Mouse (Mus musculus): Measurements from ENCODE around the gene Cacna1c.
A peak's percentile ranks its signal among the peaks of the same experiment; 100 is the strongest.

Gene Cacna1c

GRCm38 (mm10) chr6:118933017-118933594 lies 263.1 kb downstream of the Cacna1c start:
- DNase-seq (ENCODE audit: extremely low spot score, low read depth, low spot score) = no peak

GRCm38 (mm10) chr6:118932002-118932700 lies 264.1 kb downstream of the Cacna1c start:
- DNase-seq (ENCODE audit: extremely low spot score, low read depth, low spot score) = peak; percentile 53

- no peak for DNase-seq (ENCODE audit: extremely low spot score, low read depth, low spot score)
These were observed 269.5 kb downstream of the Cacna1c start for GRCm38 (mm10) chr6:118926669-118927068.

GRCm38 (mm10) chr6:118924426-118924825 lies 271.8 kb downstream of the Cacna1c start:
- no peak for DNase-seq (ENCODE audit: extremely low spot score, low read depth, low spot score)

GRCm38 (mm10) chr6:118923926-118924325 lies 272.3 kb downstream of the Cacna1c start:
- DNase-seq (ENCODE audit: extremely low spot score, low read depth, low spot score) = no peak

GRCm38 (mm10) chr6:118923212-118923577 lies 273.0 kb downstream of the Cacna1c start:
- DNase-seq (ENCODE audit: extremely low spot score, low read depth, low spot score) = no peak

GRCm38 (mm10) chr6:118922328-118923211 lies 273.6 kb downstream of the Cacna1c start:
- peak; percentile 90 for DNase-seq (ENCODE audit: extremely low spot score, low read depth, low spot score)

GRCm38 (mm10) chr6:118908176-118908575 lies 288.0 kb downstream of the Cacna1c start:
- no peak for DNase-seq (ENCODE audit: extremely low spot score, low read depth, low spot score)

- DNase-seq (ENCODE audit: extremely low spot score, low read depth, low spot score) = no peak
These were observed 288.5 kb downstream of the Cacna1c start for GRCm38 (mm10) chr6:118907704-118908103.

- DNase-seq (ENCODE audit: extremely low spot score, low read depth, low spot score) = no peak
These were observed 289.3 kb downstream of the Cacna1c start for GRCm38 (mm10) chr6:118906878-118907277.

GRCm38 (mm10) chr6:118899688-118900087 lies 296.5 kb downstream of the Cacna1c start:
- DNase-seq (ENCODE audit: extremely low spot score, low read depth, low spot score) = no peak

- no peak for DNase-seq (ENCODE audit: extremely low spot score, low read depth, low spot score)
These were observed 299.1 kb downstream of the Cacna1c start for GRCm38 (mm10) chr6:118897101-118897500.

GRCm38 (mm10) chr6:118894043-118894442 lies 302.2 kb downstream of the Cacna1c start:
- DNase-seq (ENCODE audit: extremely low spot score, low read depth, low spot score) = no peak

GRCm38 (mm10) chr6:118889441-118889840 lies 306.8 kb downstream of the Cacna1c start:
- no peak for DNase-seq (ENCODE audit: extremely low spot score, low read depth, low spot score)

GRCm38 (mm10) chr6:118887032-118887431 lies 309.2 kb downstream of the Cacna1c start:
- DNase-seq (ENCODE audit: extremely low spot score, low read depth, low spot score) = no peak

GRCm38 (mm10) chr6:118884961-118885360 lies 311.3 kb downstream of the Cacna1c start:
- no peak for DNase-seq (ENCODE audit: extremely low spot score, low read depth, low spot score)

GRCm38 (mm10) chr6:118884073-118884551 lies 312.1 kb downstream of the Cacna1c start:
- DNase-seq (ENCODE audit: extremely low spot score, low read depth, low spot score) = no peak

- no peak for DNase-seq (ENCODE audit: extremely low spot score, low read depth, low spot score)
These were observed 320.0 kb downstream of the Cacna1c start for GRCm38 (mm10) chr6:118876204-118876603.

- no peak for DNase-seq (ENCODE audit: extremely low spot score, low read depth, low spot score)
These were observed 325.9 kb downstream of the Cacna1c start for GRCm38 (mm10) chr6:118870241-118870841.

GRCm38 (mm10) chr6:118867384-118867783 lies 328.8 kb downstream of the Cacna1c start:
- no peak for DNase-seq (ENCODE audit: extremely low spot score, low read depth, low spot score)

- no peak for DNase-seq (ENCODE audit: extremely low spot score, low read depth, low spot score)
These were observed 329.3 kb downstream of the Cacna1c start for GRCm38 (mm10) chr6:118866889-118867288.
